Mouse (Mus musculus) WW6 (cell line): Measurements from ENCODE around the gene Cflar.

ENCODE experiments used
- DNase-seq: peaks from one replicate; pipeline ENCODE4 v3.0.0-alpha.2; 2013; ENCODE audit warnings: low read depth, low spot score

The Cflar gene

GRCm38 (mm10) chr1:58712076-58713061 lies 1.1 kb downstream of the Cflar start:
- no peak for DNase-seq

- DNase-seq, result no peak
Observed at GRCm38 (mm10) chr1:58713081-58713892, 2.0 kb downstream of the Cflar start.

GRCm38 (mm10) chr1:58713893-58714231 lies 2.6 kb downstream of the Cflar start:
- DNase-seq, result no peak

- DNase-seq, result no peak
Observed at GRCm38 (mm10) chr1:58714361-58714760, 3.1 kb downstream of the Cflar start.

GRCm38 (mm10) chr1:58715536-58715935 lies 4.2 kb downstream of the Cflar start:
- DNase-seq, result no peak

GRCm38 (mm10) chr1:58716162-58716882 lies 5.0 kb downstream of the Cflar start:
- DNase-seq, result no peak

GRCm38 (mm10) chr1:58716883-58717220 lies 5.5 kb downstream of the Cflar start:
- DNase-seq, result no peak

GRCm38 (mm10) chr1:58717589-58718270 lies 6.4 kb downstream of the Cflar start:
- DNase-seq, result no peak

GRCm38 (mm10) chr1:58719356-58719945 lies 8.1 kb downstream of the Cflar start:
- no peak for DNase-seq

- DNase-seq, result no peak
Observed at GRCm38 (mm10) chr1:58720090-58720489, 8.8 kb downstream of the Cflar start.

GRCm38 (mm10) chr1:58720988-58721387 lies 9.7 kb downstream of the Cflar start:
- DNase-seq, result no peak

- no peak for DNase-seq
Observed at GRCm38 (mm10) chr1:58722115-58722938, 11.0 kb downstream of the Cflar start.

GRCm38 (mm10) chr1:58723062-58723808 lies 11.9 kb downstream of the Cflar start:
- DNase-seq, result no peak

- DNase-seq, result no peak
Observed at GRCm38 (mm10) chr1:58723809-58724405, 12.6 kb downstream of the Cflar start.

GRCm38 (mm10) chr1:58724533-58724932 lies 13.2 kb downstream of the Cflar start:
- no peak for DNase-seq

- no peak for DNase-seq
Observed at GRCm38 (mm10) chr1:58725095-58725494, 13.8 kb downstream of the Cflar start.

- no peak for DNase-seq
Observed at GRCm38 (mm10) chr1:58725767-58726166, 14.5 kb downstream of the Cflar start.

- DNase-seq, result no peak
Observed at GRCm38 (mm10) chr1:58727019-58727746, 15.9 kb downstream of the Cflar start.
